Mouse (Mus musculus) kidney, embryonic 14.5 days (tissue): ENCODE measurements at regions not wholly inside any gene's neighbourhood (a gene's known extent, or its start where the extent isn't known, plus 50 kb on each side); places are given as distances from the start of the nearest gene placed in this dataset.

Experiments
- ATAC-seq: fragments of 200-750 bp; cut with Nextera tagmentation; 2 replicates; pipeline ENCODE4 v1.8.0; 2017; ENCODE audit warnings: moderate number of reproducible peaks, mild to moderate bottlenecking, moderate TSS enrichment, moderate library complexity; ENCODE audit not compliant: low FRiP score, low TSS enrichment
- H3K27ac ChIP-seq: fragments of 300-500 bp; sonication (generic); 2 replicates; pipeline ENCODE4 v1.5.1; 2014; ENCODE audit warnings: low read depth, mild to moderate bottlenecking, low read length, moderate library complexity, mixed read lengths
- H3K27me3 ChIP-seq: fragments of 300-500 bp; sonication (generic); 2 replicates; pipeline ENCODE4 v1.6.1; 2014; ENCODE audit warnings: mild to moderate bottlenecking, low read length; ENCODE audit not compliant: control insufficient read depth, insufficient read depth
- H3K36me3 ChIP-seq: fragments of 300-500 bp; sonication (generic); 2 replicates; pipeline ENCODE4 v1.6.1; 2014; ENCODE audit warnings: low read length, mixed read lengths; ENCODE audit not compliant: control insufficient read depth, insufficient read depth
- H3K4me1 ChIP-seq: fragments of 300-500 bp; sonication (generic); 2 replicates; pipeline ENCODE4 v1.6.1; 2014; ENCODE audit warnings: low read length, mixed read lengths; ENCODE audit not compliant: control insufficient read depth, insufficient read depth
- H3K4me2 ChIP-seq: fragments of 300-500 bp; sonication (generic); replicated peaks from 2 replicates; pipeline ENCODE4 v1.6.1; 2014; ENCODE audit warnings: low read depth, mild to moderate bottlenecking, low read length
- H3K4me3 ChIP-seq: fragments of 300-500 bp; sonication (generic); 2 replicates; pipeline ENCODE4 v1.5.1; 2014; ENCODE audit warnings: mild to moderate bottlenecking, low read length
- H3K9ac ChIP-seq: fragments of 300-500 bp; sonication (generic); 2 replicates; pipeline ENCODE4 v1.6.1; 2014; ENCODE audit warnings: low read depth, mild to moderate bottlenecking, low read length, moderate library complexity
- H3K9me3 ChIP-seq: fragments of 300-500 bp; sonication (generic); 2 replicates; pipeline ENCODE4 v1.6.1; 2016; ENCODE audit warnings: low read length; ENCODE audit not compliant: control insufficient read depth
- WGBS: fragments of 180-500 bp; shearing (Covaris S2); extraction: QIAGEN DNeasy Blood & Tissue Kit; methylation state at CpG from one replicate; pipeline ENCODE4 v1.1.7; 2014; 5-methylcytosine and 5-hydroxymethylcytosine counted together

DNA sequence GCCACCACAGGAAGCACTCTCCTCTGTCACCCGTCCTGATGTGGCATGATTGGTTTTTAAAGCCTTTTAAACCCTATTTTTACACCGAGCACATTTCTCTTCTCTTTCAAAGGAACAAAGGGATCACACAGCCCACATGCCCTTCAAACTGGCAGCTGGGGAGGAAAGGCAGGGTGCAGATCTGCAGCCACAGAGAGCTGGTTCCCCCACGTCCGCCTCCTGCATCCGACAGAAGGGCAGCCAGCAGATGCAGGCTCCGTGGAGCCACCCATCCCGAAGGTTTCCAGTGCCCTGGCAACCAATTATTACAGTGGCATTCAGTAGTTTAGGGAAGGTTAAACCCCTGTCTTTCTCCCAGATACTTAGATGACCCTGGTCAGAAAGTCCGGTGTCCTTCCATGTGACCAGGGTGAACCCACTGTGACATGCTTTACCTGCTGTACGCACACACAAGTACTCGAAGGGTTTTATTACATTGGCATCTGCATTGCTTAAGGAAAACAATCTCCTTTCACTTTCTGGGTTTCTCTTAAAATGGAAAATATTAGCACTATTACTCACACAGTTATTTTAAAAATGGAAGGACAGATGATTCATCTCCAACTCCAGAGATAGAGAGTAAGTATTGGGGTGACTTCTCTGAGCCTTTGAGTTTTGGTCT, 156.7 kb upstream of the Ubl3 start:
- Histone ChIP-seq H3K27me3 (no peaks in the 10 kb centered on the region), H3K27ac (no peak overlapping the region), H3K9ac (no peak overlapping the region; the same call in 1 of the 2 replicates), H3K9me3 (no peaks in the 10 kb centered on the region; the same call in 1 of the 2 replicates), H3K36me3 (no peaks in the 10 kb centered on the region), H3K4me2 (no peak overlapping the region), H3K4me3 (no peak overlapping the region), H3K4me1 (0 out of 2 replicates have a peak, but pooled peaks cover 11% of the 10 kb centered on the region)
- no peak for ATAC-seq
- 38% methylated on average over 10 of the region's 10 CpGs for WGBS

DNA sequence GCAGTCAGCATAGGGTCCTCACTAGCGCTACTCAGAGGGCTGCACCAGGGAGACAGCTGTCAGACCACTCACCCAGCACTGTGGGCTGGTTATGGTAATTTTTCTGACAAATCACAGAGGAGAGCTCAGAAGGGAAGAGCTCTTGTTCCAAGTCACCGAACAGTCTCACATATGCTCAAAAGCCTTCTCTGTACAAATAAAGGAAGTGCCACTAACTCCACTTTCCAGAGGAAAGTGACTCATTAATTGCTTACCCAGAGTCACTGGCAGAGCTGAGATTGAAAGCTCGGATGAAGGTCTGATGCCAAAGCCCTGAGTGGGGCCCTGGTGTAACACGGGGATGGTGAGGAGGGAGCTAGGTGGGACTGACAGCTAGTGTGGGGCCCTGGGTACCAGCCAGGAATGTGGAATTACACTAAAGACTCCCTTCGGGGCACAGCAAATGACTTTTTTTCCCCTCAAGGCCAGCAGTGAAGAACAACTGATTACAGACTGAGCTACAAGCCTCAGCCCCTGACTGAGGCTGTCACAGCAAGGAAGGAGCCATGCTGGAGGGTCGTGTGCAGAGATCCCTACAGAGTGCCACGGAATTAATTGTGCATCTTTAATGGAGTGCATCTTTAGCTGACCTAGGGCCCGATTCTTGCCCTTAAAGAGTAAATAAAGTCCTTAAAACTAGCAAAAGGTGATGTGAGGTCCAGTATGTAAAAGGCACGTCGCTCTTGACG, 155.6 kb upstream of the Ubl3 start:
- H3K27me3 ChIP-seq = no peaks in the 10 kb centered on the region
- 0 out of 2 replicates have a peak, but pooled peaks have one; percentile 40 for ATAC-seq
- 0 out of 2 replicates have a peak, but pooled peaks cover 11% of the 10 kb centered on the region for H3K4me1 ChIP-seq
- no peaks in the 10 kb centered on the region for H3K36me3 ChIP-seq
- H3K4me3 ChIP-seq = no peak overlapping the region
- H3K9me3 ChIP-seq = no peaks in the 10 kb centered on the region; the same call in 1 of the 2 replicates
- WGBS = 30% methylated on average over 11 of the region's 11 CpGs
- H3K4me2 ChIP-seq = no peak overlapping the region
- no peak overlapping the region for H3K27ac ChIP-seq
- no peak overlapping the region for H3K9ac ChIP-seq

DNA sequence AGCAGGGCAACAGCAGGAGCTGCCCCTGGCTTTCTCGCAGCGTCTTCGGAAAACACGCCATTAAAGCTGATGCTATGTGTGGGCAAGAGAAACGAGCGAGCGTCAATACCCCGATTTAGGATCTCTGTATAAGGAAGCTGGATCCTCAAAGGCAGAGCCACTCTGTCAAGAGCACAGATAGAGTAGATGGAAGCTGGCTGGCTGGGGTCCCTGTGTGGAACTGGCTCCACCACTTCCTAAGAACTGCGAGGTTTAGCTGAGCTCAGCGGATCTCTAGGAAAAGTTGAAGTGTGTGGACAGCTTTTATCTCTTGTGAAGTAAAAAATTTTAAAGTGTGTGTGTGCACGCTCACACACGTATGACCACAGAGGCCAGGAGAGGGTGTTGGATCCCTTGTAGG, 154.7 kb upstream of the Ubl3 start:
- H3K9ac ChIP-seq = no peak overlapping the region
- H3K27ac ChIP-seq = no peak overlapping the region
- no peak overlapping the region for H3K4me2 ChIP-seq
- WGBS = 89% methylated on average over 12 of the region's 12 CpGs
- H3K27me3 ChIP-seq = no peaks in the 10 kb centered on the region
- no peak overlapping the region for H3K4me3 ChIP-seq
- 0 out of 2 replicates have a peak, but pooled peaks cover 11% of the 10 kb centered on the region for H3K4me1 ChIP-seq
- no peaks in the 10 kb centered on the region; the same call in 1 of the 2 replicates for H3K9me3 ChIP-seq
- H3K36me3 ChIP-seq = no peaks in the 10 kb centered on the region
- ATAC-seq = no peak

- 0 out of 2 replicates have a peak, but pooled peaks cover 11% of the 10 kb centered on the region for H3K4me1 ChIP-seq
- no peak overlapping the region for H3K27ac ChIP-seq
- H3K27me3 ChIP-seq = no peaks in the 10 kb centered on the region
- 89% methylated on average over 16 of the region's 16 CpGs for WGBS
- ATAC-seq = peak; percentile 21; the same call in 1 of the 2 replicates
- no peak overlapping the region for H3K4me2 ChIP-seq
- no peak overlapping the region for H3K9ac ChIP-seq
- no peaks in the 10 kb centered on the region; the same call in 1 of the 2 replicates for H3K9me3 ChIP-seq
- no peaks in the 10 kb centered on the region for H3K36me3 ChIP-seq
- H3K4me3 ChIP-seq = no peak overlapping the region
Measured at GRCm38 (mm10) chr5:148706323-148707120, 153.9 kb upstream of the Ubl3 start.

DNA sequence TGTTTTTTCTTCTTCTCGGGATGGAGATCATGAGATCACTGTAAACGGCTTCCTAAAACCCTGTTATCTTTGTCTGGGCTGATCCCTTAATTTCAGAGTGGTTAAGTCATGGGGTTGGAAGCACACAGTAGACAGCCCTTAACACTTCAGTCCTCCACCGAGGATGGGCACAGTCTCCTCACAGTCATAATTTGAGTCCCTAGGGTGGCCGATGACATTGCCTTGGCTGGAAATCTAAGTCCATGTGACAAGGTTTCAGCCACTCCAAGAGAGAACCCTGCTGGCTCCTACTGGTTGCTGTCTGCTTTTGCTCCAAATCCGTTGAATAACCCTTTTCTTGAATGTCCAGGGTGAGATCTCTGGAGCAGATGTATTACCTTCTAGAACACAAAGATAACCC, 152.2 kb upstream of the Ubl3 start:
- Histone ChIP-seq H3K4me3 (no peak overlapping the region), H3K27ac (no peak overlapping the region), H3K36me3 (no peaks in the 10 kb centered on the region), H3K4me1 (0 out of 2 replicates have a peak, but pooled peaks cover 11% of the 10 kb centered on the region), H3K9ac (no peak overlapping the region), H3K27me3 (no peaks in the 10 kb centered on the region), H3K4me2 (no peak overlapping the region), H3K9me3 (no peaks in the 10 kb centered on the region)
- WGBS = 68% methylated on average over 5 of the region's 5 CpGs
- ATAC-seq = no peak

DNA sequence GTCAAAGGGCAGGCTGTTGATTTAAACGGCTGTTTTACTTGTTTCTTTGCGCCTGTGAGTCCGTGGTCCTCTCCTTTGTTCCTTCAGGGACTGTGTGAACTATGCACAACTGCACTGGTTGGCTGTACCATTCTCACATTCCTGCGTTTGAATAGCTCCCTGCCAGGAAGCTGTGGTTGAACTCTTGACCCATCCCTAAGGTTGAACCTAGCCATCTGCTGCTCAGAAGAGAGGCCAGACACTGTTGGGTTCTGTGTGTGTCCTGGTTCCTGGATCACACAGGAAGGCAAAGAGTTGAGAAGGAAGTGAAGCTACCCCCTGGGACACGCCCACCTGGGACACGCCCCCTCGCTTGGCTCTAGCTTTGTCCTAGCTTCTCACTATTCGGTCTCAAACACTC, 149.3 kb upstream of the Ubl3 start:
- Histone ChIP-seq H3K4me3 (no peak overlapping the region), H3K27me3 (no peaks in the 10 kb centered on the region), H3K36me3 (no peaks in the 10 kb centered on the region), H3K4me2 (no peak overlapping the region), H3K9me3 (no peaks in the 10 kb centered on the region), H3K27ac (no peak overlapping the region), H3K4me1 (no peaks in the 10 kb centered on the region), H3K9ac (no peak overlapping the region)
- ATAC-seq = 0 out of 2 replicates have a peak, but pooled peaks have one; percentile 22
- 42% methylated on average over 8 of the region's 8 CpGs for WGBS

- Histone ChIP-seq H3K9me3 (no peaks in the 10 kb centered on the region), H3K4me3 (no peak overlapping the region), H3K4me1 (no peaks in the 10 kb centered on the region), H3K4me2 (no peak overlapping the region), H3K27ac (no peak overlapping the region), H3K27me3 (no peaks in the 10 kb centered on the region), H3K9ac (no peak overlapping the region), H3K36me3 (no peaks in the 10 kb centered on the region)
- 79% methylated on average over 7 of the region's 7 CpGs for WGBS
- no peak for ATAC-seq
Measured at GRCm38 (mm10) chr5:148701001-148701400, 148.4 kb upstream of the Ubl3 start.

GRCm38 (mm10) chr5:148700240-148700639, 147.7 kb upstream of the Ubl3 start:
- Histone ChIP-seq H3K4me3 (no peak overlapping the region), H3K4me1 (no peaks in the 10 kb centered on the region), H3K9ac (no peak overlapping the region), H3K4me2 (no peak overlapping the region), H3K27me3 (no peaks in the 10 kb centered on the region), H3K9me3 (no peaks in the 10 kb centered on the region), H3K36me3 (no peaks in the 10 kb centered on the region), H3K27ac (0 out of 2 replicates have a peak overlapping the region, but pooled peaks have one; percentile 24)
- 64% methylated on average over 5 of the region's 5 CpGs for WGBS
- no peak for ATAC-seq
